Mouse (Mus musculus): ENCODE data around the gene Rpl27a. TPM values are rescaled to one million over a fixed set of nuclear protein-coding genes. Genes with fewer than 3 reads are reported as not detected.

The Rpl27a gene
- polyA plus RNA-seq, 1 experiment from 2014 or later, result 110 TPM

DNA sequence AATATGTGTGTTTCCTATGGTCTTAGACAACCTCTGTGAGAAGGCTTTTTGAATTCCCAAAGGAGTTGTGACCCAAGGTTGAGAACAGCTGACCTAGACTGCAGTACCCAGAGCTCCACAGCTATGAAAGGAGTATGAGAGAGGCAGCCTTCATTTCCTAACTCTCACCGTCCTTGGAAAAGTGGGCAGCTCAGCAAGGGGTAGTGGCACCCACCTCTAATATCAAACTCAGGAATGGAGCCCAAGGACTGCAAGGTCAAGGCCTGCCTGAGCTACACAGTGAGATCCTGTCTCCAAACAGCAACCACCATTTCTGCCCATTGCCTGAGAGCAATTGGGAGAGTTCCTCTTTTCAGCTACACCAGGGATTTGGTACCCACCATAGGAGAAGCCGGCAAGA lies 10.8 kb downstream of the Rpl27a start:
- Histone ChIP-seq H3K9me3 (ENCODE audit: low read length) (no peaks in the 10 kb centered on the region), H3K4me2 (replicated peaks; ENCODE audit: low read depth, low read length) (no peak overlapping the region), H3K4me3 (ENCODE audit: low read depth, low read length) (no peak overlapping the region), H3K4me1 (ENCODE audit: insufficient read depth, low read depth, low read length) (peaks cover 4% of the 10 kb centered on the region; the same call in 1 of the 2 replicates), H3K36me3 (ENCODE audit: insufficient read depth, low read length) (peaks cover 42% of the 10 kb centered on the region; the same call in 1 of the 2 replicates), H3K27ac (ENCODE audit: low read length) (no peak overlapping the region), H3K27me3 (replicated peaks; ENCODE audit: insufficient read depth, low read length) (no peaks in the 10 kb centered on the region), H3K9ac (replicated peaks; ENCODE audit: low read depth) (no peak overlapping the region)
- TF ChIP-seq EP300 (IDR thresholded peaks at IDR 0.05), result no peak
- TF ChIP-seq CTCF (IDR thresholded peaks at IDR 0.05), result no peak
- DNase-seq (ENCODE audit: low spot score) (no peak), ATAC-seq (no peak)
- whole genome bisulfite sequencing, result 82% methylated on average over 2 of the region's 2 CpGs

DNA sequence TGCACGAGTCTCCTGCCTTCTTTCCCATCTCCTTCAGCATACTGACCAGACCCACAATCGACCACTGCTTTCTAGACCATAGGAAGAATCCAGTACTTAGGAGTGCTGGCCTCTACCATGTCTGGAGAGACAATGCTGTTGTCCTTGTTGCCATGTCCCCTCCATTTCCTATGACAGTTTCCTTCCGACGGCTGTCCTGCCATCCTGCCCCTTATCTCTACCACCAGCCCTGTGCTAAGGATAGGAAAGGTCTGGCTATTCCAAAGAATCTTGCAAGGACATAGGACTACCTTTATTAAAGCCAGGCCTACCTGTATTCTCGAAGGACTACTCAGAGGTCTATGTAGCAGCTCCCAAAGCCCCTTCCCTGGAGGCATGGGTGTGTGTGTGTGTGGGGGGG lies 12.6 kb downstream of the Rpl27a start:
- H3K4me1 ChIP-seq (ENCODE audit: insufficient read depth, low read depth, low read length), result peaks cover 4% of the 10 kb centered on the region; the same call in 1 of the 2 replicates
- ATAC-seq (peak; percentile 54), DNase-seq (ENCODE audit: low spot score) (peak; percentile 46)
- H3K4me2 ChIP-seq (replicated peaks; ENCODE audit: low read depth, low read length), result no peak overlapping the region
- no peak overlapping the region for H3K4me3 ChIP-seq (ENCODE audit: low read depth, low read length)
- H3K36me3 ChIP-seq (ENCODE audit: insufficient read depth, low read length), result peaks cover 36% of the 10 kb centered on the region; the same call in 1 of the 2 replicates
- no peaks in the 10 kb centered on the region for H3K27me3 ChIP-seq (replicated peaks; ENCODE audit: insufficient read depth, low read length)
- no peaks in the 10 kb centered on the region for H3K9me3 ChIP-seq (ENCODE audit: low read length)
- 66% methylated on average over 5 of the region's 5 CpGs for WGBS
- TF ChIP-seq EP300 (IDR thresholded peaks at IDR 0.05) (peak; percentile 85), CTCF (IDR thresholded peaks at IDR 0.05) (no peak)
- H3K9ac ChIP-seq (replicated peaks; ENCODE audit: low read depth), result no peak overlapping the region
- H3K27ac ChIP-seq (ENCODE audit: low read length), result peak overlapping the region; percentile 43

GRCm38 (mm10) chr7:109532691-109533090 lies 13.7 kb downstream of the Rpl27a start:
- 54% methylated on average over 3 of the region's 3 CpGs for WGBS
- no peak for TF ChIP-seq EP300 (IDR thresholded peaks at IDR 0.05)
- TF ChIP-seq CTCF (IDR thresholded peaks at IDR 0.05), result no peak
- Histone ChIP-seq H3K27me3 (replicated peaks; ENCODE audit: insufficient read depth, low read length) (no peaks in the 10 kb centered on the region), H3K9ac (replicated peaks; ENCODE audit: low read depth) (no peak overlapping the region), H3K36me3 (ENCODE audit: insufficient read depth, low read length) (peaks cover 36% of the 10 kb centered on the region; the same call in 1 of the 2 replicates), H3K4me3 (ENCODE audit: low read depth, low read length) (no peak overlapping the region), H3K4me2 (replicated peaks; ENCODE audit: low read depth, low read length) (no peak overlapping the region), H3K4me1 (ENCODE audit: insufficient read depth, low read depth, low read length) (peaks cover 4% of the 10 kb centered on the region; the same call in 1 of the 2 replicates), H3K9me3 (ENCODE audit: low read length) (no peaks in the 10 kb centered on the region), H3K27ac (ENCODE audit: low read length) (peak overlapping the region; percentile 45; the same call in 1 of the 2 replicates)
- DNase-seq (ENCODE audit: low spot score) (no peak), ATAC-seq (no peak)

DNA sequence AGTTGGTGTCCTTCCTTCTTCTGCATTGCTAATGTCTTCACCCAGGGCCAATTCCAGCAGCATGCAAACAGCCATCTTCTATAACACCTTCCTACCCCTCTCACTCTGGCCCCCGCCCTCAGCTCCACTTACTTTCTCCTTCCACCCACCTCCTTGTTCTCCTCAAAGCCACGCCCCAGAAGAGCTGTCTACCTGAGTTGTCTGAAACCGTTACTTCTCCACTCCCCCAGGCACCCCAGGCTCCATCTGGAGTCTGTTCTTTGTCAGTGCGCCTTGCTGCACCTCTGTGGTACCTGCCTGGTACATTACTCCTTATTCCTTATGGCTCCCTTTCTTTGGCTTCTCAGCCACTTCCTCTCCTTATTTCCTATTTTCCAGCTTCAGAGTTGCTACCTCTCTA lies 14.2 kb downstream of the Rpl27a start:
- TF ChIP-seq EP300 (IDR thresholded peaks at IDR 0.05) (no peak), CTCF (IDR thresholded peaks at IDR 0.05) (no peak)
- Histone ChIP-seq H3K36me3 (ENCODE audit: insufficient read depth, low read length) (peaks cover 36% of the 10 kb centered on the region; the same call in 1 of the 2 replicates), H3K4me2 (replicated peaks; ENCODE audit: low read depth, low read length) (no peak overlapping the region), H3K9me3 (ENCODE audit: low read length) (no peaks in the 10 kb centered on the region), H3K4me3 (ENCODE audit: low read depth, low read length) (no peak overlapping the region), H3K27me3 (replicated peaks; ENCODE audit: insufficient read depth, low read length) (no peaks in the 10 kb centered on the region), H3K27ac (ENCODE audit: low read length) (no peak overlapping the region), H3K4me1 (ENCODE audit: insufficient read depth, low read depth, low read length) (peaks cover 4% of the 10 kb centered on the region; the same call in 1 of the 2 replicates), H3K9ac (replicated peaks; ENCODE audit: low read depth) (no peak overlapping the region)
- 82% methylated on average over 4 of the region's 4 CpGs for WGBS
- ATAC-seq, result no peak
- DNase-seq (ENCODE audit: low spot score), result no peak

- Histone ChIP-seq H3K9me3 (ENCODE audit: low read length) (no peaks in the 10 kb centered on the region), H3K36me3 (ENCODE audit: insufficient read depth, low read length) (peaks cover 38% of the 10 kb centered on the region; the same call in 1 of the 2 replicates), H3K27ac (ENCODE audit: low read length) (no peak overlapping the region), H3K27me3 (replicated peaks; ENCODE audit: insufficient read depth, low read length) (no peaks in the 10 kb centered on the region), H3K4me3 (ENCODE audit: low read depth, low read length) (no peak overlapping the region), H3K4me2 (replicated peaks; ENCODE audit: low read depth, low read length) (no peak overlapping the region), H3K4me1 (ENCODE audit: insufficient read depth, low read depth, low read length) (peaks cover 4% of the 10 kb centered on the region; the same call in 1 of the 2 replicates), H3K9ac (replicated peaks; ENCODE audit: low read depth) (no peak overlapping the region)
- ATAC-seq (no peak), DNase-seq (ENCODE audit: low spot score) (no peak)
- no peak for TF ChIP-seq CTCF (IDR thresholded peaks at IDR 0.05)
- TF ChIP-seq EP300 (IDR thresholded peaks at IDR 0.05), result no peak
- WGBS, result 85% methylated on average over 4 of the region's 4 CpGs
These were observed 14.9 kb downstream of the Rpl27a start for GRCm38 (mm10) chr7:109533888-109534287.

DNA sequence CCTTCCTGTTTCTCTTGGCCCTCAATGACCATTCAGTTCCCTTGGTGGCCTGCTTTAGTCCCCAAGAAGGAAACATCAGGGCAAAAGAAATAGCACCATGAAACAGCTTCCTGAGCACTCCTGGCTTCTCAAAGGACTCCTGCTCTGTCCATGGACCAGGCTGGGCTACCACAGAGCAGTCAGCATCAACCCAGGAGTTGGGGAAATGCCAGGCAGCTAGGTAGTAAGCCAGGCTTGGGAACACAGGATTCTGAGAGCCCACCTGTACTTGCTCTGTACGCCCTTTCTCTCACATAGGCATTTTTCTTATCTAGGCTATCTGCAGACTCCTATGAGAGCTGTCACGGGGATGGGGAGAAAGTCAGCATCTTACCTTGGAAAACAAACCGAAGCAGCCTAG lies 16.0 kb downstream of the Rpl27a start:
- ATAC-seq (no peak), DNase-seq (ENCODE audit: low spot score) (no peak)
- H3K9me3 ChIP-seq (ENCODE audit: low read length), result no peaks in the 10 kb centered on the region
- TF ChIP-seq EP300 (IDR thresholded peaks at IDR 0.05) (no peak), CTCF (IDR thresholded peaks at IDR 0.05) (no peak)
- H3K9ac ChIP-seq (replicated peaks; ENCODE audit: low read depth), result no peak overlapping the region
- peaks cover 43% of the 10 kb centered on the region for H3K36me3 ChIP-seq (ENCODE audit: insufficient read depth, low read length)
- no peak overlapping the region for H3K27ac ChIP-seq (ENCODE audit: low read length)
- H3K4me3 ChIP-seq (ENCODE audit: low read depth, low read length), result no peak overlapping the region
- 90% methylated on average over 3 of the region's 3 CpGs for WGBS
- peaks cover 4% of the 10 kb centered on the region; the same call in 1 of the 2 replicates for H3K4me1 ChIP-seq (ENCODE audit: insufficient read depth, low read depth, low read length)
- H3K4me2 ChIP-seq (replicated peaks; ENCODE audit: low read depth, low read length), result no peak overlapping the region
- no peaks in the 10 kb centered on the region for H3K27me3 ChIP-seq (replicated peaks; ENCODE audit: insufficient read depth, low read length)

Measured in lung, postnatal 0 days (tissue).